ENCODE assay signal across 7 mouse cellular contexts in genomic region chr9:61434062-61434461, GRCm38 (mm10).
DNase-seq lines count a peak whose midpoint lies in the region; ATAC-seq and TF ChIP-seq lines count a peak whose summit lies in the region.

No protein-coding gene starts in this region.

- no peak for TF ChIP-seq RAD21 in MEL (IDR thresholded peaks at IDR 0.05; ENCODE audit: low read depth, low read length)

- no peaks in the 10 kb centered on the region for H3K9me3 ChIP-seq in MEL (replicated peaks; ENCODE audit: insufficient read depth, low read length)

- no peaks in the 10 kb centered on the region for H3K4me1 ChIP-seq in MEL (ENCODE audit: control insufficient read depth in 1 of 2, insufficient read depth in 2 of 2, low read length in 2 of 2)

- H3K79me2 ChIP-seq in MEL (ENCODE audit: control insufficient read depth, insufficient read depth, low read length, poor library complexity) = no peaks in the 10 kb centered on the region

- H3K36me3 ChIP-seq in MEL (ENCODE audit: control insufficient read depth in 1 of 2, insufficient read depth in 2 of 2, low read length in 2 of 2) = no peaks in the 10 kb centered on the region
- no peaks in the 10 kb centered on the region for H3K36me3 ChIP-seq in splenic B cell, adult 2 months (ENCODE audit: control insufficient read depth, insufficient read depth, low read length, poor library complexity, severe bottlenecking)

- DNase-seq in MEL (ENCODE audit: low read depth, low spot score) = no peak
- DNase-seq in frontal cortex, postnatal 10 days (ENCODE audit: low spot score in 2 of 2) = peak; percentile 32
- DNase-seq in mesoderm, embryonic 11.5 days (ENCODE audit: low read depth, low spot score) = peak; percentile 62
- DNase-seq in splenic B cell, adult 2 months (ENCODE audit: low read depth, low spot score) = peak; percentile 22
- DNase-seq in urinary bladder, adult 18-20 months (ENCODE audit: low spot score in 2 of 2) = no peak
- DNase-seq in thymus, postnatal 36 days = no peak

- no peak for TF ChIP-seq EP300 in MEL (IDR thresholded peaks at IDR 0.05; ENCODE audit: low read depth in 1 of 2, low read length in 2 of 2)

- no peak overlapping the region for H3K27ac ChIP-seq in MEL (ENCODE audit: control insufficient read depth, low read depth, low read length)

- peaks cover 13 to 19% of the 10 kb centered on the region in 2 experiments for H3K27me3 ChIP-seq in MEL (ENCODE audit: control insufficient read depth in 1 of 2, insufficient read depth in 2 of 2, low read length in 2 of 2)
- H3K27me3 ChIP-seq in splenic B cell, adult 2 months (ENCODE audit: control insufficient read depth, insufficient read depth, low read length, poor library complexity, severe bottlenecking) = no peaks in the 10 kb centered on the region

- no peak for TF ChIP-seq CTCF in MEL (IDR thresholded peaks at IDR 0.05 in 2 of 3, conservative IDR thresholded peaks at IDR 0.05 in 1 of 3; ENCODE audit: control insufficient read depth in 1 of 3, insufficient read depth in 1 of 3, low read depth in 2 of 3, low read length in 3 of 3, poor library complexity in 1 of 3, severe bottlenecking in 1 of 3)

- H3K9ac ChIP-seq in MEL (ENCODE audit: control insufficient read depth, low read depth, low read length, poor library complexity, severe bottlenecking) = no peak overlapping the region

- no peak overlapping the region for H3K4me3 ChIP-seq in MEL (ENCODE audit: control insufficient read depth in 1 of 2, insufficient read depth in 1 of 2, low read depth in 2 of 2, low read length in 2 of 2)

- ATAC-seq in cerebellum, adult (ENCODE audit: insufficient number of reproducible peaks, low FRiP score, low TSS enrichment) = peak; percentile 65; the same call in 1 of the 2 replicates

- TF ChIP-seq POLR2A in MEL (IDR thresholded peaks at IDR 0.05; ENCODE audit: control insufficient read depth in 1 of 2, insufficient read depth in 1 of 2, low read depth in 1 of 2, low read length in 2 of 2, poor library complexity in 1 of 2) = no peak

TF ChIP-seq in MEL, 35 proteins besides CTCF, POLR2A, EP300 and RAD21:
- TF ChIP-seq UBTF (IDR thresholded peaks at IDR 0.05; ENCODE audit: borderline replicate concordance, insufficient read depth, low read depth, low read length) (no peak), ZC3H11A (IDR thresholded peaks at IDR 0.05; ENCODE audit: low read depth, low read length) (no peak), KAT2A (conservative IDR thresholded peaks at IDR 0.05; ENCODE audit: low read depth, low read length) (no peak), POLR2AphosphoS5 (IDR thresholded peaks at IDR 0.05; ENCODE audit: borderline replicate concordance, low read depth, low read length) (no peak), E2F4 (IDR thresholded peaks at IDR 0.05; ENCODE audit: borderline replicate concordance, low read depth, low read length) (no peak), MYC (IDR thresholded peaks at IDR 0.05; ENCODE audit: low read depth, low read length) (no peak), TCF12 (IDR thresholded peaks at IDR 0.05; ENCODE audit: low read depth, low read length) (peak; percentile 17; the same call in 1 of the 2 replicates), ETS1 (IDR thresholded peaks at IDR 0.05; ENCODE audit: low read depth, low read length) (peak; percentile 47; the same call in 1 of the 2 replicates), MXI1 (IDR thresholded peaks at IDR 0.05; ENCODE audit: low read depth, low read length) (no peak), MYB (IDR thresholded peaks at IDR 0.05; ENCODE audit: low read depth, low read length) (no peak)

Comparison
In these comparisons a context has a peak if more than half of its experiments do, and no peak if none do; other contexts are left out.
1. DNase-seq: peak in frontal cortex, postnatal 10 days (2 of 2), mesoderm, embryonic 11.5 days (single experiment) and splenic B cell, adult 2 months (single experiment); none in MEL (single experiment), urinary bladder, adult 18-20 months (0 of 2) and thymus, postnatal 36 days (0 of 2).